Mouse (Mus musculus): ENCODE measurements around the gene Zdhhc22.

The Zdhhc22 gene

DNA sequence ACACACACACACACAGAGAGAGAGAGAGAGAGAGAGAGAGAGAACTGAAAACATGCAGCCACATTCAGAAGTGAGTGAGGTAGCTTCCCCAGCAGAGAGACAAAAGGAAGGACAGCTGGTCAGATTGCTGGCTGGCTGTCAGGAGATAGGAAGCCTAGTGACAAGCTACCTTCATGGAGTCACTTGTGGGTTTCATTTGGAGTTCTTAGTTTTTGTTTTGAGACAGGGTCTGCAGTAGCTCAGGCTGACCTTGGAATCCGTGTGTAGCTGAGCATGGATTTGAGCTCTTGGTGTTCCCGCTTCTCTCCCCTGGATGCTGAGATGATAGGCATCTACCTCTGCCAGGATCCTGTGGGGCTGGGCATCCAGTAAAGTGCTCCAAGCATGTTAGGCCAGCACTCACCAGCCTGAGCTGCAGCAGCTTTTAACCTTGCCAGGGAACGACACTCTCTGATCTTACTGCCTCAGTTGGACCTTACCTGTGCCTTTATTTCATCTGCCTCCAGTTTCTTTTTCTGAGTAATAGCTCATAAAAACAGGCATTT lies 29.4 kb downstream of the Zdhhc22 start:
- no peak for DNase-seq

DNA sequence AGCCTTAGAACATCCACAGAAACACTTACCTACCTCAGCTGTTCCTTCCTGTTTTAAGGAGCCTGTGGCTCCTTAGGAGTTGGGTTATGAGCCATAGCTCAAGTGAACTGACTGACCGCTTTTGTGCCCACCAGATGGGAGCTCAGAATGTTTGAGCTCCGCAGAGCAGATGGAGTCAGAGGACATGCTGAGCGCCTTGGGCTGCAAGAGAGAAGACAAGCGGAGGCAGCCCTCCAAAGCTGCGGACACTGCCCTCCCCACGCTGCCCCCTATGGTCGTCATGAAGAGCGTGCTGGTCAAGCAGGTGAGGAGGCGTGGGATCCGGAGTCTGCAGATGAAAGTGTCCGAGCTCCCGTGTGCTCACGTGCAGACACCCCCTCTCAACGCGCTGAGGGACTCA lies 30.1 kb downstream of the Zdhhc22 start:
- DNase-seq = no peak

DNA sequence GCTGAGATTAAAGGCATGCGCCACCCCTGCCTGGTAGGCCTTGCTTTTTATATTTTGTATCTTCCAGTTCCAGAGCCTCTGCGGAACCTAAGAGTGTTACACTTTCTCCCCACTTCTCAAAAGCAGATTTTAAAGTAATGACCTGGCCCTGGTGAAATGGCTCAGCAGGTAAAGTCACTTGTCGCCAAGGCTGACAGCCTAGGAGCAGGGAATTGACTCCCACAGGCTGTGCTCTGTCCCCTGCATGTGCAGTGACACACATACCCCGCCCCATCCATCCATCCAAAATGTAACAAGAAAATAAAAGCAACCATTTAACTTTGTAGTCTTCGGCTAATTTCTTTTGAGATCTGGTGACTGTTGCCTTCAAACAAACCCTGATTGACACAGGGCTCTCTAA lies 30.6 kb downstream of the Zdhhc22 start:
- no peak for DNase-seq

DNA sequence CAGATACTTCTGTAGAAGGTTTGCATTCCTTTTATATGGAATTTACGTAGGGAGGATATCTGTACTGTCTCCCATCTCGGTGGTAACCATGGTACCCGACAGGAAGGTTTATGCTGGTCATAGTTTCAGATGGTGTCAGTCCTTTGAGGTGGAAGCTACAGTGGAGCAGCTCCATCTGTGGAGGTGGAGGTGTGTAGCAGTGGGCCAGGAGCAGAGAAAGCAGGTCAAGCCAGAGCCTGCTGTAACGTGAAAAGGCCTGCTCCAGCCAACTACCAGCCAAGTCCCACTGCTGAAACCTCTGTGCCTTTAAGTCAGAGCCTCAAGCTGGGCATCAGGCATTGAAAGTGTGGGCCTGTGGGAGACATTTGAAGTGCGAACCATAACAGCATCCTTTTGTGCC lies 31.7 kb downstream of the Zdhhc22 start:
- no peak for DNase-seq

DNA sequence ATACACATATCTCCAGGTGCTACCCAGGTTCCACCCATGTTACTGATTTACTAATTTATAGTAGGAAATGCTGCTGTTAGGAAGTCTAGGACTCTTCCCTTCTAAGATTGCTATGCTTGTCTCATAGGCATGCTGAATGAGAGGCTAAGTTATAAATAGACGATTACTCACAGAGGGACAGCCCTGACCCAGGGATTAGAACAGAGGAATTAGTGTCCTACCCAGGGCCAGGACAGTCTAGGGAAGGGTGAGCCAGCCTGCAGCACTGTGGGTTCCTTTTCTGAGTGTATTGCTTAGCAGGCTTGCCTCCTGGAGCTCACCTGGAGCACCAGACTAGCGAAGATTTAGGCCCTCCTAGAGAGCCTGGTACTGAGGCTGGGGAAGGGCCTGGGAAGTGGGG lies 34.3 kb downstream of the Zdhhc22 start:
- DNase-seq = no peak

DNA sequence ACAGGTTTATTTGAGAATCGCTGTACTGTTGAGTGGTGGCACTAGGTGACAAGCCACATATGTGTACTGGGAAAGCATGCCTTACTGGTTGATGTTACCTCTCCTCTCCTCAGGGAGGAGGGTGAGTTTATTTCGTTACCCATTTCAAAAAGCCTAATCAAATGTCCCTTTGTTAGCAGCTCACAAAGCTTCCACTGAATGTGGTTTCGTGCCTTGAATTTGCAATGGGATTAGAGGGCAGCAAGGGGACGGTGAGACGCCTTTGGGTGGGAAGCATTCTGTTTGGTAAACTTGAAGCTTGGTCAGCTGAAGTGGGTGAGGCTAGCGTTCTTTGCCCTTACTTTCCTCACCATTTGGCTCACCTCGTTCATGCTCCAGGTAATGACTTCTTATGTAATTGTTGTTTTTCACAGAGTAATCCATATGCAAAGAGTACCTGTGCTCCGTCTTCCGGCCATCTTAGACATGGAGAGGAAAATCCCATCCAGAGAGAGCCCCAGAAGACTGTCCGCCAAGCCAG lies 37.8 kb downstream of the Zdhhc22 start:
- DNase-seq = no peak

DNA sequence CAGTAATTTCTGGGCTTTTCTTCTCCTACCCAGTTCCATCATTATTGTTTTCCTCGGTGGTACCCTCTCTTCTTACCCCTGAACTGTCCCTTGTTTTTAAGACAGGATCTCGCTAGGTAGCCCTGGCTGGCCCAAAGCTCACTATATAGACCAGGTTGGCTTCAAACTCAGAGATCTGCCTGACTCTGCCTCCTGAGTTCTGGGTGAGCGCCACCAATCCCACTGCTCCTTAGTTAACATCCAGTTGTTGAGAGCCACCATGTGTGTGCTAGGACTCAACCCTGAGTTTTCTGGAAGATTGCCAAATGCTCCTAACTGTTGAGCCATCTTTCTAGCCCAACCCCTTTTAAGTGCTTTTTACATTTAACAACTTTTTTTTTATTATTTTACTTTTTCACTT lies 39.3 kb downstream of the Zdhhc22 start:
- DNase-seq = no peak

DNA sequence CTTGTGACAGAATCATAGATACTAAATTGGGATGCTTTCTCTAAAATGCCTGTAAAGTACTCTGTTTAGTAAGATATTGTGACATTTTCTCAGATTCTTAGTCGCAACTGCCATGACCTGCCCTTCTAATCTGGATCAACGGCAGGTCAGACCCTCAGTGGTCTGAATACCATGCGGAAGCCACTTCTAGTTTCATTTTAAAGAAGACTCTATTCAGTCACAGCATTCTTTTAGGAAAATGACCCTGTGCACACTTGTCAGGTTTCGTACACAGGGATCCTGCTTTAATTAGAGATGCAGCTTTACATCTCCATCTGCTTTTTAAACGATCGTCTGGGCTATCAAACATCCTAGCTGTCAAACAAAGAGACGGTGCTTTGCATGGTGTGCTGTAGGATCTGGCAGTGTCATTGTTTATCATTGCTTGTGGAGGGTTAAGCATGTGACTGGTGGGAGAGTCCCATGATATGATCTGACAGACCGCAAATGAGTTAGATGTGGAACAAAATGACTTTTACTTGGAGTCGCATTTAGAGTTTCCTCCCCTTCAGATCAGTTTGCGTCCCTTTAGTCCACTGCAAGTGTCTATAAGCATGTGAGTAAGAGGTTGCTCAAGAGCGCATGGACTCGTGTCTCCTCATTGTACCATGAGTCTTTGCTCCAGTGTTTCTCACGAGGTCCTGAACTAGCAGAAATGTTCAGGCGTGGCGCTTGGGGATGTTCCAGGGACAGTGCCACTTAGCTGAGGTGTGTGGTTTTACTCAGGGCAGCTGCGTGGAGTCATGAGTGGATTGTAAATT lies 39.9 kb downstream of the Zdhhc22 start:
- DNase-seq = no peak

DNA sequence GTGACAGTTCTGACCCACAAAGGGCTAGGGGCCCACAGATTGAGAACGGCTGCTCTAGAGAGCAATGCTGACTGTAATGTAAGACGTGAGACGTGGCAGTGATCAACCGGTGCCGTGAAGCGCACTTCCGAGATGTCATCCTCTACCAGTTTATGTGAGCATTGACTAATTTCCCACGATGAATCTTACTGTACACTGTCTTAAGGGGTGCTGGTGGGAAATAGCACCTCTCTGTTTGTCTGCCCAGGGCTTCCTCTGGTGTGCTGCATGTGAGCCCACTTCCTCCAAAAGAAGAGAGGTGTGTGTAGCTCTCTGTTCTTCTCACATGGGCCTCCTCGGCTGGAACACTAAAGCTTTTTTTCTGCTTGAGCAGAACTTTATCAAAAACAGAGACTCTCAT lies 40.7 kb downstream of the Zdhhc22 start:
- no peak for DNase-seq

DNA sequence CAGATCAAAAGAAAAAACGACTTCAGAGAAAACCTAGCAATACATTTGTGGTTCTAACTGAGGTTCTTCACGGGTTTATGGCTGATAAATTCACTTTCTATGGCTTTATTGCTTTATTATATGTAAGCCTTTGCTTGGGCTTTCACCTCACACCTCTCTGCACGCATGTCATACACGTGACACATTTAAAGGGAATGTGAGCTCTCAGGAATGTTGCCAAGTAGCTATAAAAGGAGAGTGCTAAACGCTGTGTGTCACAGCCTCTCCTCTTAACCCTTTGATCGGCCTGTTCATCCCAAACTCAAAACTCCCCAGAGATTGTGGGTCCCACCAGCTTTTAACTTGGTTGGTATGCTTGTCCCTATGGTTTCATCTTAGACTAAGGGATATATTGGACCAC lies 41.6 kb downstream of the Zdhhc22 start:
- DNase-seq = no peak

DNA sequence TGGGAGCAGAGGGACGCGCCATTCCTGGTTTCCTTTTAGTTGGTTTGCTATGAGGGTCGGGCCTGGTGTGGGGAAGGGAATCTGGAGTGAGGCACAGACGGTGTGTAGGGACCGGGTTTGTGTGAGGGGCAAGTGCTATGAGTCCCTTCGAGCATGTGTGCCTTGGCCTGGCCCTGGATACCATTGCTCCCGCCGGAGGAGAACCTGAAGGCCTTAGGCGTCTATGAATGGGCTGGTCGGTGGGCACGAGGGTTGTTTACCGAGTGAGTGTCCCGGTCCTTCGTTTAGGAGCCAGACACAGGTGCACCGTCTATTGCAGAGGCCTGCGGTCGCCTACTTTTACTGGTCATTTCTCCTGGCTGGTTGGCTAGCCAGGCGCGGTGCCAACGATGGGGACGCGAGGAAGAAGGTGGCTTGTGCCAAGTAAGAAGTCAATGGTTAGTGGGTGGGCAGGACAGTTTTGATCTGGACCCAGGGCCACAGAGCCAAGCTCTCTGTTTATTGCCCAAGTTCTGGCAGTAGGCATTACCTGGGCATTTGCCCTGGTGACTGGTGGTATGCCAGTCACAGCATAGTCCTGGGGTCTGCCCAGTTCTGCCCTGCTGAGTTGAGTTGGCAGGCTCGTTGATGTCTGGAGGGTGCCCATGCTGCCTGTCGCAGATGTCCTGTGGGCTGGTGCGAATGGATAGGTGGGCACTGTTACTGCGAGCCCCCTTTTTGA lies 42.4 kb downstream of the Zdhhc22 start:
- DNase-seq = peak; percentile 44

DNA sequence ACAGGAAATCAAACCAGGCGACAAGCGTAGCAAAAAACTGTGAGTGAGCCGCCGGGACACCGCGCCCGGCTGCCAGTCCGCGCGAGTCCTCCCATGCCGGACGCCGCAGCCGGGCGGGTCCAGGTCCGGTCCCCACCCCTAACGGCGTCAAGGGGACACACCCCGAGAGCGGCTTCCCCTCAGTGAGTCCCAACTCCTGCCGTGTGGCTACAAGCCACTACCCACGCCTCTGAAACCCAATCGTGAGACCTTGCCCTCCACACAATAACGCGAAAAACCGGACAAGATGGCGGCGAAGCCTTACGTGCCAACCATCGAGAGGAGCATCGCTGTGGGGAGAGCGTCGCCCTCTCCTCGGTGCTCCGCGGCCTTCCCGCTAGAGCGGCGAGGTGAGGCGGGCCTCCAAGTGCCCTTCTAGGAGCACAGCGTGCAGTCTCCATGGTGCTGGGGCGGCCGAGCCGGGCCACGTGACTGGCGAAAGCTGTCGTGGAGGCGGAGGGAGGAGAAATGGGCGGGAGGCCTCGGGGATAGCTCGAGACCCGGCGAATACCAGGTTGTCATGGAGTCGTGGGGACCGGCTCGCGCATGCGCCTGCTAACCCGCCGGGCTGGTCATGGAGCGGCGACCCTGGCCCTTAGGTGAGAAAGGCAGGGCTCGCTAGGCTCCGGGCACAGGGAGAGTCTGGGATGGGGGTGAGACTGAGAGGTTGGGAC lies 43.2 kb downstream of the Zdhhc22 start, which contains the start of gene Cipc:
TSS of gene Cipc (plus strand) at position 182 of the 713 bp plus-strand sequence.
- peak; percentile 99 for DNase-seq

DNA sequence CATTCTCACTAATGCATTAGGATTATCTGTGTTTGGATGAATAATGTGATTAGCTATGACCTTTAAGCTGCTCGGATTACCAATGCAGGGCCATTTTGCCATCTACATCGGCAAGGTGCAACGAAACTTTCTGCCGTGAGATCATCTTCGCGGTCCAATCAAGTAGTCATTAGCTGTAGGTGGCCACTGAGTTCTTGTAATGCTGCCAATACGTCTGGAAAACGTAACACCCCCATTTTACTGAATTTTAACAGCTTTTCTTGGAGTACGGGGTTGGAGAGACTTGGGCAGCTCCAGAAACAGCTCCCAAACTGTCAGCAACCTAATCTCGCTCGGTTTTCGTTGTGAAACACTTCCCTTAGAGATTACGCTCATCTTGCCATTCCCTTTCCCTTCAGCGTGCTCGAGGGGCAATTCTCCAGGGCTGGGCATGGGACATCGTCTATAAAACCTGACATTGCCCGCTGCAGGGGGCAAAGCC lies 43.9 kb downstream of the Zdhhc22 start:
- peak; percentile 10 for DNase-seq

DNA sequence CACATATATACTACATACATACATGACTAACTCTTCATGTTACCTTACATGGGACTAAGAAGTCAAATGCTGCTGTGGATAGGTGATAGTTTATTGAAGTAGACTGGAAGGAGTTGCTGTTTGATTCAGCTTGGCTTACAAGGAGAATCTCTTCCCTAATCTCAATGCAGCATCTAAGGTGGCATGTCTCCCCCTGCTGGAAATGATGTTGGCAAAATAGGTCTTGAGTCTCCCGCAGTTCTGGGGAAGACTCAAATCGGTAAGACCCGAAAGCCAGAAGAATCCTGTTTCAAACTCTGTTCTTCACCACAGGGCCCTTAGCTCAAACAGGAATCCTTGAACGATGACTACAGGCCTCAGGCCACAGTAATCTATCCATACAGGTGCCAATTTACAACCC lies 45.1 kb downstream of the Zdhhc22 start:
- peak; percentile 55 for DNase-seq

DNA sequence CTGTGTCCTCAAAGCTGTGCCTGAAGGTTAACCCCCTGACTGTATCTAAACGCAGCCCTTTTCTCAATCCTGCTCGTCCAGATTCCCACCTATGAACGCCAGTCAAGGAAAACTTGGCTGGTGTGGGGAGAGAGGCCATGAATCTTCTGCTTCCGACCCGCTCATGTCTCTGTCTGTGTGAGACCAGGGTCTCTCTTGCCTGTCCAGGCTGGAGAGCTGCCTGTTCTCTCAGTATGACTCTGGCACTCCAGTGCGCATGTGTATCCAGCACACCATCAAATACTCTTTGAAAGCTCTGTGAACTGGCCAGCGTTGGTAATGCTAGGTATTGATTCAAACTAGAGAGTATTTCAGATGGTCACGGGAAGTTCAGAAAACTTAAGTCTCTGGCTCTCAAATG lies 46.8 kb downstream of the Zdhhc22 start:
- no peak for DNase-seq

DNA sequence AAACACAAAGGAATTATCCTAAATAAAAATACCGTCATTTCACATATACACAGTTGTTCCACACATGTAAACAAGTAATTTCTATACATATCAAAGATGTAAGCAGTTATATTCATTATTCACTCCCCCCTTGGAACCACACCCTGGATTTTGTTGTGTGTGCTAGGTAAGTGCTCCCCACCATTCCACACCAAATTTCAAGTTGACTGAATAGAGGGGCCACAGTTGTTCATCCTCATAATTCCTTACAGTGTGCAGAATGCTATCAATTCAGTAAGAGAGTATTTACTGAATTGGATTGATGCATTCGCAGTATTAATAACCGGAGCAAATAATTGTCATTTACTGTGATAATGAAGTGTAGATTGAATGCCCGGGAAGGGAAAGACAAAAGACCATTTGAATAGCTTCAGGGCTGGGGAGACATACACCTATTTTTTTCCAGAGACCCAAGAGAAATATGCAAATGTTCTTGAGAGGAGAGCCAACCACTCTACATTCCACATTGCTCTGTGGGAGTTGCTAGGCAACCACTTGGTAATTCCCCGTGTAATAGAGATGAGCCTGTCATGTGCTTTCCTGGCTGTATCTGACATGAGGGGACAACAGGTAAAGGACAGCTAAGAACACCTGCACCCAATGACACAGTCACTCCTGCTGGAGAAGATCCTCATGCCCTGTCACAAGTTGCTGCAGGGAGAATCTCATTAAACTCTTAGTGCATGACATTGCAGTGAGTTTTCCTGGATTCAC lies 48.3 kb downstream of the Zdhhc22 start:
- no peak for DNase-seq

DNA sequence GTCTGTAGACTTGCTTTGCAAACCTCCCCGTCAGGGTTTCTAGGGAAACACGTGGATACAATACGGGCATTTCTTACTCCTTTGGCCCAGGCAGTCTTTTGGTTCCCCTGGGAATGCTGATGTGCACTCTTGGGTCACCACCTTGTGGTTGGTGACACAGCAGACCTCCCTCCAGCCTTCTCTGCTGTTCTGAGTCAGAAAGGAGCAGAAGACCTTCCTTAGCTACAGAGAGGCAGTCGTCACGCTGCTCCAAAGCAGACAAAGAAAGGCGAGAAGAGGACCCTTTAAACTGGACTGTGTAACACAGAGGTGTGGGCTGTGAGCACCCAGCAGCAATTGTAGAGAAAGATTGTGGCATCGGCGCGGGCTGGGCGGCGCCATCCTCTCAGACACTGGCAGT lies 49.1 kb downstream of the Zdhhc22 start:
- DNase-seq = no peak

DNA sequence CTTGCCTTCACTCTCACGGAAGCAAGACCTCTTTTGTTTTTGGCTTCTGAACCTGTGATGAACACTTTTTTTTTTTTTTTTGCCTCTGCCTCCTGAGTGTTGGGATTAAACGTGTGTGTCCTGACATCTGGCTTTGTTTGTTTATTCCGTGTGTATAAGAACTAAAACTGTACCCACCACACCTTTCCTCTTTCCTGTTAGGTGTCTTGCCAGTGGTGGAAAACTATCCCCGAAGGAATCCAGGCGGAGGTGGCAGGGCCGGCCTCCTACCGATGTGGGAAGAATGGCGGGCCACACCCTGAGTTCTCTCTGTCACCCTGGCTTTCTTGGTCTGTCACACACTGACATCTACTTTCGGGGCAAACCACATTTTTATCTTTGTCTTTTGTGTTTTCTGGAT lies 51.7 kb downstream of the Zdhhc22 start:
- no peak for DNase-seq

DNA sequence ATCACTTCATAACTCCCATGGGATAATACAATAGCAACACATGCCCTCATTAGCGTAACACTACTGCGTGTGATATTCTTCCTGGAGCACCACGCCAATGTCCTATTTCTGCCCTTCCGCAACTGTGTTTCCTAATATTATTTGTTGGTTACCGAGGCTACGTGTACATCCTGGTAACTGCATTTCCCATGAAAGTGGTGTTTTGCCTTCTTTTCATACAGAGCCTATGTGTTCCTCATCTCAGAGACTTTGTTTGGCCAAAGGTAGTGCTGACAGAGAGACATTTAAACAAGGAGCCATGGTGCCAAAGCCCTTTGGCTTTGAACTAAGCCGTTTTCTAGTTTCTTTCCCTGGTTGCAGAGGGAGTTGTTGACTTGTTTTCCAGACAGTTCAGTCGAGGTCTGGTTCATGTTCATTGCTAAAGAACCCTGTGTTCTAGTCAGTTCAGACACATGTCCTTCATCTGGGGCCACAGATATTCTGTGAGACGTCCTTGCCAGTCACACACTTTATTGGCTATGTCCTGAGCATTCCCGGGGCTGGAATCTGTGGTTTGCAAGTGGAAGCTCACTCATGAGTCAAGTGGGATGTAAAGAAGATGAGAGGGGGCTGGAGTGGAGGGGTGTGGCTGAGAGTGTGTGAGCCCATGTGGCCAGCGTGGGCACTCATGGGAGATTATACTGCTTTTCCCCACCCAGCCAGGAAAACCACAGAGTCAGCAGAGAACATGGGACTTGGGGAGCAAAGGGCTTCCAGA lies 53.5 kb downstream of the Zdhhc22 start:
- DNase-seq = no peak

DNA sequence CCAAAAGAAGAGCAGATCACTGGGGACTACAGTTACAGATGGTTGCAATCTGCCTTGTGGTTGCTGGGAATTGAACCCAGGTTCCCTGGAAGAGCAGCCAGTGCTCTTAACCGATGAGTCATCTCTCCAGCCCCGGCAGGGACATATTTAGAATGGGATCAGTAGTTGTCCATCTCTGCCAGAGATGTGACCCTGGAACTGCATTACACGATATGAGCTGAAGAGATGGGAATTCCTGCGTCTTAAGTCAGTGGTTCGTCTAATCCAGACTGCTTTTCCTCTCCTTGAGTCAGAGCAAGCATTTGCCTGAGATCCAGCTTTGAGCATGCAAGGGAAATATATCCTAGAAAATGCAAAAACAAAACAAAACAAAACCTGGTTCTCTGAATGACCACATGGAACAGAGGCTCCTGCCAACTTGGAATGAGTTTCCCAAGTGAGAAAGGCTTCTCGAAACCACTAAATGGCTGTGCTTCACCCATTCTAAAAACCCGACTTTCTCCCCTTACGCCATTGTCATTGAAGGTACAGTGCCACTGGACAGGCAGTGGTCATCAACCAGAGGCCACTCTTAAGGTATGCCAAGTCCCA lies 54.4 kb downstream of the Zdhhc22 start:
- DNase-seq = no peak

DNA sequence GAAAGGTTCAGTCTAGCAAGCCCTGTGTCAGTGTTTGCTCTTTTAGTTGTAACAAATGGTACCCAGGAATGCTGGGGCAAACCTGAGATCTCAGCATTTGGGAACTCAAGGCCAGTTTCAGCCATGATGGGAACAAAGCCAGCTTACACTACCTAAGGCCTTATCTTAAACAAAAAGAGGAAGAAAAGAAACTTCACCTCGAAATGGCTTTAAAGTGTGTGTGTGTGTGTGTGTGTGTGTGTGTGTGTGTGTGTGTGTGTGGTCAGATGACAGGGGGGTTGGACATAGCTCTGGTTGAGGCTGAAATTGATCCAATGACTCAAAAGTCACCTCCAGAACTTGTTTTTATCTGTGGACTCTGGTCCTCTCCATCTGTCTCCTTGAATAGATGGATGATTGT lies 55.5 kb downstream of the Zdhhc22 start:
- DNase-seq = no peak

Measured in liver (tissue).